Mouse (Mus musculus): Measurements from ENCODE around the gene Cd82.

DNA sequence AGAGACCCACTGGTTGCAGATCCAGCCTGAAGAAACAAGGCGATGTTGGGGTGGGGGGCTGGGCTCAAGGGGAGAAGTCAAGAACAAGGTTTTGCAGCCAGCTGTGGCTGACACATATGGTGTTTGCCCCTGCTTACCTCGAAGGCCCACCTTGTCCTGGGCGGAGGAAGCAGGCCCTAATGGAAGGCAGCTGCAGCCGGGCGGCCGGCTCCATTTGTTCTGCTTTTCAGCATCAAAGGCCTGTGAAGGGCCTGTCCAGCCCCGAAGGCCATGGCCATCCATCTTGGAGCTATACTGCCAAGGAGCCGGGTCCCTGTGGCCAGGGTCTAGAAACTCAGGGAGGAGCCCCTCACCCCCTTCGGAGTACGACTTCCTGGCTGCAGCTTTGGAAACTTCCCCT, 38.4 kb upstream of the Cd82 start:
- TF ChIP-seq CTCF (IDR thresholded peaks at IDR 0.05; ENCODE audit: low read depth) (no peak), EP300 (optimal IDR thresholded peaks at IDR 0.05) (no peak)
